Mouse (Mus musculus) inflammation-experienced regulatory T-cells, adult 6 months (primary cell): ENCODE measurements around the gene Pkig. TPM values are rescaled to one million over a fixed set of nuclear protein-coding genes. Genes with fewer than 3 reads are reported as not detected.

Source experiments
- ATAC-seq: one replicate; pipeline ENCODE4 v1.8.0; 2017
- polyA plus RNA-seq, 3 experiments: library from polyadenylated mRNA; unstranded; fragments of 100-300 nt; shearing (Covaris generic); gene quantifications; one replicate each; pipeline ENCODE4 v1.2.1; 2017

The Pkig gene
- polyA plus RNA-seq, 3 experiments from 2014 or later = 2.0 to 5.5 (median 3.3) TPM

DNA sequence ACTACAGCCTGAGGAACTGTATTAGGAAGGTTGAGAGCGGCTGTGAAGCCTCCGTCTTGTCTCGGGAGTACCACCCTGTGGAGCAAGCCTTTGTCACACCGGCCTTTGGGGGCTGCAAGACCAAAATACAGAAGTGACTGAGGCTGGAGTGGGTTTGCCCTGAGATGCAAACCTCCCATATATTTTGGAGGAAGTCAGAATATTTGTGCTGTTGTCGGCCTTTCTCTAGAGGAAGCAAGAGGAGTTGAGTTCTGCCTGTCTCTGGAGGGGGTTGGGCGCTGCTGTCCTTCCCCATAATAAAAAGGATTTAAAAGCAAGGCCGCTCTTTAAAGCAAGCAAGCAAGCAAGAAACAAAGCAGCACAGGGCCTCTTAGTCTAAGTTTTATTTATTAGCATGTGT, 103.2 kb downstream of the Pkig start:
- no peak for ATAC-seq

DNA sequence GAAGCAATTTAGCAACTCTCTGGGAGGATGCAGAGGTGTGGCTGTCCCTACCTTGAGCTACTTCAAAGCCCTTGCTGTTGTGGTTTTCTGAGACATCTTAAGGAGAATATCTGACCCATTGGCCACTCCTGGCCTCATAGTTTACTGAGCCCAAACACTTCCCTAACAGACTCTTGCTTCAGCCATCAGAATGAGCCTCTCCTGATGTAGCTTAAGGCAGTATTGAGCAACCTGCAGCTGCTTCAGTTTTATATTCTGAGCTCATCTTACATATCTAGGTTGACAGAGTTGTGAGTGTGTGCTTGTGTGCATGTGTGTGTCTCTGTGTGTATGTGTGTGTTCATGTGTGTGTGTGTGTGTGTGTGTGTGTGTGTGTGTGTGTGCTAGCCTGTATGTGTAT, 108.1 kb downstream of the Pkig start:
- no peak for ATAC-seq

DNA sequence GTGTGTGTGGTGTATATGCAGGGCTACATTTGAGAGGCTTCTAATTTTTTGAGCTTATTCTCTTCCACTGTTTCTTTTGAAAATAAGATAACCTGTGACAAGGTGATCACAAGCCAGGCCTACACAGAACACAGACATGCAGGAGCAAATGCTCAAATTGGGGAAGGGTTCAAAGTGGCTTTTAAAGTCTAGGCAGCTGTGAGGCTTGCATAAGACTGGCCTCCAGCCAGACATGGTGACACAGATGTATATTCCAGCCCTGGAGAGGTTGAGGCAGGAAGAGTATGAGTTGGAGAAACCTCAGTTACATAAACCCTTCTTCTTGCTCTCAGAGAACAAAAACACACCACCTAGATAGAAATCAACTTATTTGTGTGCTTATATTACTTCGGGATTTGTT, 108.7 kb downstream of the Pkig start:
- ATAC-seq = no peak

DNA sequence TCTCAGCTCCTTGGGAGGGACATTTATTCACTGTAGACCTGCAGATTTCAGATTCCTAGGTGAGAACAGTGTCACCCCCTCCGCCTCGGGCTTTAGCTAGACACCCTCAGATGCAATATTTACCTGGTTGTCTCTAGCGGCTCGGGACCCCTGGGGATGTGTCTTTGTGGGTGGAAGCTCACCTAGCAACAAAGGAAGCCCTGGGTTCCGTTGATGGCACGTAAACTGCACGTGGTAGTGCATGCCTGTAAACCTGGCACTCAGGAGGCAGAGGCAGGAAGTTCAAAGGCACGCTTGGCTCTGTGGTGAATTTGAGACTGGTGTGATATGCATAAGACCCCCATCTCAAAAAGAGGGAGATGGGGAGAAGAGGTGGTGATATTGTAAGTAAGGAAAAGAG, 112.5 kb downstream of the Pkig start:
- no peak for ATAC-seq

Other genes with a start within 250 kb of the Pkig start
- gene Oser1, start 233.7 kb upstream of the Pkig start, polyA plus RNA-seq = 100 to 1,000 TPM; 120 to 137 (median 126) TPM
- under 1 TPM in 1 of 3 experiments, not detected in 2; 0.39 TPM for gene Gdap1l1, start 219.9 kb upstream of the Pkig start, polyA plus RNA-seq
- 1 to 10 TPM; 1.3 to 3.0 (median 2.2) TPM for gene Fitm2, start 185.8 kb upstream of the Pkig start, polyA plus RNA-seq
- not detected for gene R3hdml, start 166.1 kb upstream of the Pkig start, polyA plus RNA-seq
- gene Hnf4a, start 151.6 kb upstream of the Pkig start, polyA plus RNA-seq = not detected
- 10 to 100 TPM; 37.3 to 41.8 (median 40.6) TPM for gene Ttpal, start 56.1 kb upstream of the Pkig start, polyA plus RNA-seq
- 100 to 1,000 TPM; 124 to 178 (median 145) TPM for gene Serinc3, start 13.3 kb upstream of the Pkig start, polyA plus RNA-seq
- 1 to 10 TPM; 4.4 to 8.2 (median 7.4) TPM for gene Ada, start 91.9 kb downstream of the Pkig start, polyA plus RNA-seq
- gene Ccn5, start 162.5 kb downstream of the Pkig start, polyA plus RNA-seq = not detected
- not detected for gene Kcnk15, start 195.3 kb downstream of the Pkig start, polyA plus RNA-seq